Mouse (Mus musculus) urinary bladder, postnatal 0 days (tissue): ENCODE measurements around the gene Mamld1. TPM values are rescaled to one million over a fixed set of nuclear protein-coding genes. Genes with fewer than 3 reads are reported as not detected.

Experiments
- polyA plus RNA-seq: library from polyadenylated mRNA; unstranded; fragments of >200 nt; fragmentation: Nextera tagmentation; extraction: Ambion mirVana; gene quantifications from 2 replicates; pipeline ENCODE4 v1.2.1, GENCODE M21; 2015

Mamld1 gene
- 2.3 and 2.8 TPM in 2 replicates for polyA plus RNA-seq

DNA sequence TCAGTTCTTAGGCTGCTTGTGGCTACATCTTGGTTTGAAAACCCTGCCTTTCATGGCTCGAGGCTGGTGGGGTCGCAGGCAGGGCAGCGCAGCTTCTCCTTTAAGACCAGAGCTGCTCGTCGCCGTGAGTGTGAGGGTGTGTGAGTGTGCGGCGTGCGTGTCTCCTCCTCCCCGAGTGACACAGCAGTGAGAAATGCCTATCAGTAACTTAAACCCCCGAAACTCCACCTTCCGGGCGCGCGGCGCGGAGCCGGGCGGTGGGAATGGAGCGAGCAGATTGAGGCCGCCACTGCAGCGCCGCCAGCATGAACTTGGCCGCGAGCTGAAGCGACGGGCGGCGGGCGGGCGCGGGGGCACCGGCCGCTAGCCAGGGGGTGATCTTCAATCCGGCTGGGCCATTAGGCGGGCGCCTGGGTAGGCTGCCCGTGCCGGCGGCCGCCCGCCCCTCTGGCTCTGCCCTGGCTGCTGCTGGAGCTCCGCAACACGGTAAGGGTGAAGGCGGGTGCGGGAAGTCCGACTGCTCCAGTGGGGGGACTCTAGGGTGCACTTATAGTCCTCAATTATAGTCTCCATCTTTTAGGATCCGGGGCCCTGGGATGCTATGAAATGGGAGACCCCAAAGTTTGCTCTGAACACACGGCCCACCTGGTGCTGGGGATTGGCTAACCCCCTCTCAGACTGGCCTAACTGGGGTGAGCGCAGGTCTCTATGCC, at the start of gene Mamld1:
Mamld1 (plus strand) TSS at position 393 of the 713 bp plus-strand sequence.

Other genes with a start within 250 kb of the Mamld1 start
- gene Mtm1, start 160.5 kb downstream of the Mamld1 start, polyA plus RNA-seq: 4.6 and 5.4 TPM in 2 replicates